ENCODE assay signal across 21 mouse cellular contexts in genomic region chr2:18934131-18934530, GRCm38 (mm10).
DNase-seq lines count a peak whose midpoint lies in the region; ATAC-seq and TF ChIP-seq lines count a peak whose summit lies in the region.
"Had no signal": no experiment of that assay in that cellular context is flagged by ENCODE, and none has a peak within 500 bp of the region (broad histone marks: within the 10 kb centered on the region; RNA-seq: fewer than 3 reads in every experiment).

No protein-coding gene starts in this region.

- ATAC-seq in hindbrain, embryonic 13.5 days (ENCODE audit: low FRiP score) = no peak
- no peak for ATAC-seq in hindbrain, embryonic 14.5 days (ENCODE audit: low FRiP score)
- no peak for ATAC-seq in liver, embryonic 12.5 days
- ATAC-seq in liver, embryonic 14.5 days (ENCODE audit: insufficient read depth) = no peak
- no peak for ATAC-seq in midbrain, embryonic 14.5 days (ENCODE audit: low FRiP score, low TSS enrichment)

- TF ChIP-seq CTCF in liver, embryonic 14.5 days (IDR thresholded peaks at IDR 0.05; ENCODE audit: low read depth) = no peak

- TF ChIP-seq EP300 in liver, embryonic 14.5 days (IDR thresholded peaks at IDR 0.05; ENCODE audit: low read depth) = peak; percentile 50

- H3K27ac ChIP-seq in hindbrain, embryonic 13.5 days = no peak overlapping the region
- H3K27ac ChIP-seq in hindbrain, embryonic 14.5 days = no peak overlapping the region
- no peak overlapping the region for H3K27ac ChIP-seq in liver, embryonic 12.5 days
- H3K27ac ChIP-seq in liver, embryonic 14.5 days = no peak overlapping the region; the same call in 1 of the 2 replicates
- H3K27ac ChIP-seq in midbrain, embryonic 14.5 days (replicated peaks; ENCODE audit: low read depth, low read length) = no peak overlapping the region
- H3K27ac ChIP-seq: embryonic facial prominence, embryonic 13.5 days; embryonic facial prominence, embryonic 15.5 days; forebrain, embryonic 10.5 days; forebrain, embryonic 12.5 days had no signal

- H3K4me2 ChIP-seq in hindbrain, embryonic 13.5 days = no peak overlapping the region
- no peak overlapping the region for H3K4me2 ChIP-seq in hindbrain, embryonic 14.5 days (replicated peaks)
- no peak overlapping the region for H3K4me2 ChIP-seq in liver, embryonic 12.5 days
- H3K4me2 ChIP-seq in liver, embryonic 14.5 days (ENCODE audit: low read depth) = no peak overlapping the region
- H3K4me2 ChIP-seq in midbrain, embryonic 14.5 days (ENCODE audit: low read length) = no peak overlapping the region
- H3K4me2 ChIP-seq: embryonic facial prominence, embryonic 13.5 days; embryonic facial prominence, embryonic 15.5 days had no signal

- no peaks in the 10 kb centered on the region for H3K27me3 ChIP-seq in hindbrain, embryonic 13.5 days
- no peaks in the 10 kb centered on the region for H3K27me3 ChIP-seq in hindbrain, embryonic 14.5 days (ENCODE audit: control insufficient read depth, insufficient read depth, low read length)
- H3K27me3 ChIP-seq in liver, embryonic 12.5 days (replicated peaks) = no peaks in the 10 kb centered on the region
- no peaks in the 10 kb centered on the region for H3K27me3 ChIP-seq in liver, embryonic 14.5 days (ENCODE audit: control insufficient read depth, insufficient read depth, low read length)
- no peaks in the 10 kb centered on the region for H3K27me3 ChIP-seq in midbrain, embryonic 14.5 days (ENCODE audit: control insufficient read depth, insufficient read depth, low read length)
- H3K27me3 ChIP-seq: embryonic facial prominence, embryonic 15.5 days had no signal

- H3K9me3 ChIP-seq in hindbrain, embryonic 13.5 days = no peaks in the 10 kb centered on the region
- no peaks in the 10 kb centered on the region for H3K9me3 ChIP-seq in hindbrain, embryonic 14.5 days (ENCODE audit: control insufficient read depth, low read length)
- no peaks in the 10 kb centered on the region for H3K9me3 ChIP-seq in liver, embryonic 12.5 days (replicated peaks)
- no peaks in the 10 kb centered on the region for H3K9me3 ChIP-seq in liver, embryonic 14.5 days (ENCODE audit: control insufficient read depth, low read length)
- H3K9me3 ChIP-seq in midbrain, embryonic 14.5 days (ENCODE audit: control insufficient read depth, low read length) = no peaks in the 10 kb centered on the region
- H3K9me3 ChIP-seq: embryonic facial prominence, embryonic 13.5 days; embryonic facial prominence, embryonic 15.5 days; forebrain, embryonic 10.5 days; forebrain, embryonic 12.5 days had no signal

- no peak for DNase-seq in hindbrain, embryonic 14.5 days (ENCODE audit: low spot score)
- no peak for DNase-seq in liver
- no peak for DNase-seq in liver, embryonic 14.5 days (ENCODE audit: low read depth in 3 of 3, low spot score in 3 of 3)
- DNase-seq in midbrain, embryonic 14.5 days = no peak
- DNase-seq: adrenal gland, adult 2 months; adrenal gland, postnatal 10 days; adrenal gland, postnatal 25 days; cerebellum, adult 11 months; cerebellum, adult 18-20 months; cerebellum, adult 8-10 months; cerebellum, adult 9-11 months; cerebellum, postnatal 14 days; cerebellum, postnatal 36 days; embryo, embryonic 11 days had no signal

- H3K4me1 ChIP-seq in hindbrain, embryonic 13.5 days (replicated peaks) = peaks cover 24% of the 10 kb centered on the region
- H3K4me1 ChIP-seq in hindbrain, embryonic 14.5 days (replicated peaks; ENCODE audit: control insufficient read depth, insufficient read depth, low read length) = peaks cover 8% of the 10 kb centered on the region; the same call in 1 of the 2 replicates
- peaks cover 68% of the 10 kb centered on the region for H3K4me1 ChIP-seq in liver, embryonic 12.5 days
- H3K4me1 ChIP-seq in liver, embryonic 14.5 days (replicated peaks; ENCODE audit: control insufficient read depth in 2 of 2, insufficient read depth in 2 of 2, low read length in 1 of 2) = peaks cover 48 to 49% of the 10 kb centered on the region in 2 experiments
- H3K4me1 ChIP-seq in midbrain, embryonic 14.5 days (ENCODE audit: control insufficient read depth, insufficient read depth, low read length) = peaks cover 18% of the 10 kb centered on the region

- H3K9ac ChIP-seq in hindbrain, embryonic 13.5 days = 0 out of 2 replicates have a peak overlapping the region, but pooled peaks have one; percentile 19
- no peak overlapping the region for H3K9ac ChIP-seq in hindbrain, embryonic 14.5 days
- peak overlapping the region; percentile 33; the same call in 1 of the 2 replicates for H3K9ac ChIP-seq in liver, embryonic 12.5 days
- H3K9ac ChIP-seq in liver, embryonic 14.5 days (replicated peaks) = no peak overlapping the region; the same call in 1 of the 2 replicates
- H3K9ac ChIP-seq in midbrain, embryonic 14.5 days (replicated peaks; ENCODE audit: low read length) = no peak overlapping the region
- H3K9ac ChIP-seq: embryonic facial prominence, embryonic 13.5 days; embryonic facial prominence, embryonic 15.5 days; forebrain, embryonic 12.5 days had no signal

- 95% methylated on average over 9 of the region's 9 CpGs for WGBS in hindbrain, embryonic 13.5 days
- WGBS in hindbrain, embryonic 14.5 days = 93% methylated on average over 9 of the region's 9 CpGs
- 73% methylated on average over 9 of the region's 9 CpGs for WGBS in liver, embryonic 12.5 days (ENCODE audit: insufficient replicate concordance)
- 68% methylated on average over 9 of the region's 9 CpGs for WGBS in liver, embryonic 14.5 days (ENCODE audit: insufficient replicate concordance)
- WGBS in midbrain, embryonic 14.5 days = 94% methylated on average over 9 of the region's 9 CpGs

- H3K4me3 ChIP-seq in hindbrain, embryonic 13.5 days = no peak overlapping the region
- H3K4me3 ChIP-seq in hindbrain, embryonic 14.5 days (replicated peaks; ENCODE audit: low read length) = no peak overlapping the region
- no peak overlapping the region for H3K4me3 ChIP-seq in liver, embryonic 12.5 days
- no peak overlapping the region for H3K4me3 ChIP-seq in liver, embryonic 14.5 days (ENCODE audit: insufficient read depth in 1 of 2, low read depth in 2 of 2, low read length in 2 of 2)
- no peak overlapping the region for H3K4me3 ChIP-seq in midbrain, embryonic 14.5 days (replicated peaks; ENCODE audit: low read depth, low read length)
- H3K4me3 ChIP-seq: embryonic facial prominence, embryonic 13.5 days; embryonic facial prominence, embryonic 15.5 days; erythroblast, embryonic 14.5 days; forebrain, embryonic 10.5 days; forebrain, embryonic 12.5 days had no signal

- no peaks in the 10 kb centered on the region for H3K36me3 ChIP-seq in hindbrain, embryonic 13.5 days
- H3K36me3 ChIP-seq in hindbrain, embryonic 14.5 days (replicated peaks; ENCODE audit: control insufficient read depth, insufficient read depth) = no peaks in the 10 kb centered on the region
- H3K36me3 ChIP-seq in liver, embryonic 12.5 days = 0 out of 2 replicates have a peak, but pooled peaks cover 3% of the 10 kb centered on the region
- no peaks in the 10 kb centered on the region for H3K36me3 ChIP-seq in liver, embryonic 14.5 days (replicated peaks; ENCODE audit: control insufficient read depth, insufficient read depth, low read depth)
- no peaks in the 10 kb centered on the region for H3K36me3 ChIP-seq in midbrain, embryonic 14.5 days (ENCODE audit: control insufficient read depth, insufficient read depth, low read length)
- H3K36me3 ChIP-seq: embryonic facial prominence, embryonic 13.5 days; embryonic facial prominence, embryonic 15.5 days; forebrain, embryonic 10.5 days; forebrain, embryonic 12.5 days had no signal

Comparison
In these comparisons a context has a peak if more than half of its experiments do, and no peak if none do; other contexts are left out.
1. H3K9ac ChIP-seq: peak in hindbrain, embryonic 13.5 days (single experiment) and liver, embryonic 12.5 days (single experiment); none in hindbrain, embryonic 14.5 days (single experiment), liver, embryonic 14.5 days (single experiment) and midbrain, embryonic 14.5 days (single experiment).